Mouse (Mus musculus): Measurements from ENCODE around the gene Slc5a5. TPM values are rescaled to one million over a fixed set of nuclear protein-coding genes. Genes with fewer than 3 reads are reported as not detected.

Slc5a5 gene
- total RNA-seq, 1 experiment from 2014 or later, result not detected

GRCm38 (mm10) chr8:70833018-70833482, 59.5 kb downstream of the Slc5a5 start:
- DNase-seq, result peak; percentile 55

Small RNAs within 50 kb of the gene (microRNA-seq; reads per million reads assigned to microRNA genes)
- gene Mir1969 (0.38 to 0.43 reads per million in 2 experiments), gene Mir7067 (0.76 to 1.3 reads per million in 2 experiments)

Other genes with a start within 250 kb of the Slc5a5 start
- gene Pgpep1, start 232.4 kb downstream of the Slc5a5 start, total RNA-seq (2021), result 73.1 and 86.5 TPM in 2 replicates
- 76.0 and 78.6 TPM in 2 replicates for gene Lsm4, start 219.5 kb downstream of the Slc5a5 start, total RNA-seq (2021)
- gene Jund, start 193.8 kb downstream of the Slc5a5 start, total RNA-seq (2021), result 165 and 174 TPM in 2 replicates
- 0.11 and 0.19 TPM in 2 replicates for gene Iqcn, start 189.3 kb downstream of the Slc5a5 start, total RNA-seq (2021)
- gene Gm3336, start 174.2 kb downstream of the Slc5a5 start, total RNA-seq (2021), result 0.70 TPM in 1 of 2 replicates, not detected in the other
- gene Pde4c, start 169.0 kb downstream of the Slc5a5 start, total RNA-seq (2021), result 1.9 TPM in 2 replicates
- gene Rab3a, start 138.1 kb downstream of the Slc5a5 start, total RNA-seq (2021), result 56.2 and 75.1 TPM in 2 replicates
- 113 and 123 TPM in 2 replicates for gene Mpv17l2, start 131.8 kb downstream of the Slc5a5 start, total RNA-seq (2021)
- gene Pik3r2, start 116.0 kb downstream of the Slc5a5 start, total RNA-seq (2021), result 35.4 and 44.0 TPM in 2 replicates
- 22.9 and 28.2 TPM in 2 replicates for gene Mast3, start 87.7 kb downstream of the Slc5a5 start, total RNA-seq (2021)
- gene Il12rb1, start 84.3 kb downstream of the Slc5a5 start, total RNA-seq (2021), result 0.34 TPM in 1 of 2 replicates, not detected in the other
- gene Arrdc2, start 53.0 kb downstream of the Slc5a5 start, total RNA-seq (2021), result 12.5 and 15.8 TPM in 2 replicates
- 2.9 and 3.8 TPM in 2 replicates for gene Kcnn1, start 29.5 kb downstream of the Slc5a5 start, total RNA-seq (2021)
- gene Ccdc124, start 18.8 kb downstream of the Slc5a5 start, total RNA-seq (2021), result 52.2 and 52.9 TPM in 2 replicates
- 1,399 and 1,708 TPM in 2 replicates for gene Rpl18a, start 4.7 kb upstream of the Slc5a5 start, total RNA-seq (2021)
- gene Map1s, start 13.2 kb upstream of the Slc5a5 start, total RNA-seq (2021), result 26.2 and 32.1 TPM in 2 replicates

Measured in adrenal gland, postnatal 14 days (tissue).